Mouse (Mus musculus) effector memory CD4-positive, alpha-beta T cell, adult 7 months (primary cell): ENCODE results near the gene Nlgn1. TPM values are rescaled to one million over a fixed set of nuclear protein-coding genes. Genes with fewer than 3 reads are reported as not detected.

Experiments
- polyA plus RNA-seq: library from polyadenylated mRNA; unstranded; fragments of 100-300 nt; shearing (Covaris generic); gene quantifications from one replicate; pipeline ENCODE4 v1.2.1, GENCODE M21; 2017

Gene Nlgn1
- 0.06 TPM for polyA plus RNA-seq

DNA sequence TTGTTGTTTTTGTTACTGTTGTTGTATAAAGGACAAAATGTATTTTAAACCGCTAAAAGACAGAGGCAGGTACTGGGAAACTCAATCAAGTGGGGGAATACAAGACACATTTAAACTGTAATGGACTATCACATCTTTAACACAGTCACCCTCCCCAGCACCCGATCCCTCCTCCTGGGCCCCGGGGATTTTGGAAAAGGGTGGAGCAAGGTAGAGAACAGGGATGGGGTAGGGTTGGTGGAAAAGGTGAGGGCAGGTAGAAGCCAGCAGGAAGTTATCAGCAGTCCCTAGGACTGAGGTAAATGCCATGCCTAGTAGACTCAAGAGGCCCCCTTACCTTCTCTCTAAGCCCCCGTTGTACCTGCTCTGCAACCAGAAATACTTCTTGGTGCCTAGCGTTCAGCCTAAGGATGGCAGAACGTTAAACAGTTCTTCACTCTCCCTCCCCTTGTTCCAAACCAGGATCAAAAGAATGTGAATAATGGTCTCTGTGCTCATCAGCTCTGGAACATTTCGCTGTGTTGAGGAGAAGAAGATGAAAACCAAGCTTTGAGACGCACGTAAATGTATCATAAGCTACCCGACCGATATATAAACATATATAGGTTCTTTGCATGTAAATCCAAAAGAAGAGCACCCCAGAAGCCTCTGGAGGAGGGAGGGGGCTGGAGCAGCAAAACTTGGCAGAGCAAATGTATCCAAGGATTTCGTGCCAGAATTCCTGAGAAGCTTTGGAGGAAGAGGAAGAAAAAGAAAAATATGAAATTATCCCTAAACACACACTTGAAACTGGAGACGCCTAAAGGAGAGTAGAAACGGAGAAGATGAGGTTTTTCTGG lies at the start of gene Nlgn1:
Nlgn1 (minus strand) TSS at position 61 of the 839 bp plus-strand sequence.

